Comparison of ENCODE assay signal across 8 mouse cellular contexts in the genomic region with DNA sequence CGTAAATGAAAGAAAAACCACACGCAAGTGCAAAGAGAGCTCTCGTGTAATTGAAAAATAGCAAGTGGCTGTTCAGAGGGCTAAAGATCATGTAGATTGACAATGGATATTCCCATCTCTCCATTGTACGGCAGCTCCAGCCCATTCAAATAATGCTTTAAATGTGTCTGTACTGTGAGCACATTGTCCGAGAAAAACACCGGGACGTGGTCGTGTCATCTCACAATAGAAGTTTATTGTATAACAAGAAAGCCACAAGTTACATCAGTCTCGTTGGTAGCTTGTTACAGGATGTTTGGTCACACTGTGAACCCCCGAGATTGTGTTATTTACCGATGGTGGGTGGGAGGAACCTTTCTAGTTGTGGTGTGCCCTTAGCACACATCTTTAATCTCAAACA. TPM values are rescaled to one million over a fixed set of nuclear protein-coding genes. Genes with fewer than 3 reads are reported as not detected.
A peak's percentile ranks its signal among the peaks of the same experiment; 100 is the strongest.
DNase-seq lines count a peak whose midpoint lies in the region; ATAC-seq and TF ChIP-seq lines count a peak whose summit lies in the region.

No protein-coding gene starts in this region.

- ATAC-seq in intestine, embryonic 14.5 days (replicated peaks; ENCODE audit: low FRiP score, low TSS enrichment, low read depth): no peak
- ATAC-seq in neural tube, embryonic 12.5 days (ENCODE audit: low FRiP score, low read depth): peak; percentile 11; the same call in 1 of the 2 replicates
- ATAC-seq in monocyte, adult 5-6 weeks (replicated peaks; ENCODE audit: insufficient number of reproducible peaks, low FRiP score, low TSS enrichment, poor library complexity, severe bottlenecking): no peak

- peak overlapping the region; percentile 79 for H3K9ac ChIP-seq in intestine, embryonic 14.5 days (ENCODE audit: low read length)
- peak overlapping the region; percentile 76 for H3K9ac ChIP-seq in neural tube, embryonic 12.5 days

- 13% methylated on average over 11 of the region's 11 CpGs for WGBS in intestine, embryonic 14.5 days
- WGBS in neural tube, embryonic 12.5 days: 9% methylated on average over 11 of the region's 11 CpGs

- no peak for DNase-seq in layer of hippocampus, adult 2 months (ENCODE audit: low spot score in 2 of 2)
- DNase-seq in layer of hippocampus, adult 9-10 months (ENCODE audit: low spot score): no peak
- no peak for DNase-seq in intestine, embryonic 14.5 days (ENCODE audit: low spot score)
- DNase-seq in cerebellum, adult 18-20 months: no peak
- no peak for DNase-seq in testis, postnatal 14 days (ENCODE audit: low spot score)

- H3K9me3 ChIP-seq in intestine, embryonic 14.5 days (ENCODE audit: control insufficient read depth, low read length): no peaks in the 10 kb centered on the region
- H3K9me3 ChIP-seq in neural tube, embryonic 12.5 days: no peaks in the 10 kb centered on the region

- no peaks in the 10 kb centered on the region for H3K27me3 ChIP-seq in intestine, embryonic 14.5 days (replicated peaks; ENCODE audit: control insufficient read depth, insufficient read depth, low read length)
- no peaks in the 10 kb centered on the region for H3K27me3 ChIP-seq in neural tube, embryonic 12.5 days (replicated peaks)

- H3K36me3 ChIP-seq in intestine, embryonic 14.5 days (ENCODE audit: control insufficient read depth, insufficient read depth, low read length): peaks cover 37% of the 10 kb centered on the region
- peaks cover 31% of the 10 kb centered on the region for H3K36me3 ChIP-seq in neural tube, embryonic 12.5 days

- TF ChIP-seq CTCF in layer of hippocampus, adult 2 months (conservative IDR thresholded peaks at IDR 0.05): no peak

- peaks cover 8% of the 10 kb centered on the region; the same call in 1 of the 2 replicates for H3K4me1 ChIP-seq in brown adipose tissue, adult 24 weeks (ENCODE audit: control insufficient read depth, insufficient read depth, insufficient read length, low read length)
- peaks cover 11% of the 10 kb centered on the region for H3K4me1 ChIP-seq in intestine, embryonic 14.5 days (replicated peaks; ENCODE audit: control insufficient read depth, insufficient read depth, low read length)
- peaks cover 23% of the 10 kb centered on the region for H3K4me1 ChIP-seq in neural tube, embryonic 12.5 days

- peak overlapping the region; percentile 84 for H3K4me2 ChIP-seq in intestine, embryonic 14.5 days (ENCODE audit: low read length)
- peak overlapping the region; percentile 76 for H3K4me2 ChIP-seq in neural tube, embryonic 12.5 days (replicated peaks)

- H3K27ac ChIP-seq in layer of hippocampus, adult 2 months: peak overlapping the region; percentile 94
- H3K27ac ChIP-seq in brown adipose tissue, adult 24 weeks (replicated peaks; ENCODE audit: low read depth, low read length): peak overlapping the region; percentile 20; the same call in 1 of the 2 replicates
- peak overlapping the region; percentile 87 for H3K27ac ChIP-seq in intestine, embryonic 14.5 days (ENCODE audit: low read depth)
- H3K27ac ChIP-seq in neural tube, embryonic 12.5 days: peak overlapping the region; percentile 11; the same call in 1 of the 2 replicates

- H3K4me3 ChIP-seq in layer of hippocampus, adult 2 months: peak overlapping the region; percentile 83
- H3K4me3 ChIP-seq in brown adipose tissue, adult 24 weeks (ENCODE audit: insufficient read depth, low read depth, low read length): peak overlapping the region; percentile 70
- peak overlapping the region; percentile 61 for H3K4me3 ChIP-seq in intestine, embryonic 14.5 days (ENCODE audit: low read depth, low read length)
- peak overlapping the region; percentile 60 for H3K4me3 ChIP-seq in neural tube, embryonic 12.5 days

RNA-seq across cellular contexts. Expression of a gene that starts 0.6 kb away (rescaled TPM):
- total RNA-seq in layer of hippocampus, adult 2 months (2021): 10 to 100 TPM; 27.5 to 31.3 TPM
- 28.6 and 41.0 TPM in 2 replicates for polyA plus RNA-seq in brown adipose tissue, adult 24 weeks (2012; ENCODE audit: insufficient read depth, insufficient read length, missing spikeins)
- polyA plus RNA-seq in intestine, embryonic 14.5 days (2014; fragmentation: Nextera tagmentation; extraction: Ambion mirVana): 58.7 and 64.1 TPM in 2 replicates
- 45.4 and 50.9 TPM in 2 replicates for polyA plus RNA-seq in neural tube, embryonic 12.5 days (2016; fragmentation: Nextera tagmentation; extraction: Ambion mirVana)
- 59.5 to 80.1 TPM (median 68.3 TPM) in 3 replicates for total RNA-seq in monocyte, adult 5-6 weeks (2017)

RNA-seq across cellular contexts. Expression of a gene that starts 0.9 kb away (rescaled TPM):
- 10 to 100 TPM; 17.6 to 21.3 TPM for total RNA-seq in layer of hippocampus, adult 2 months (2021)
- polyA plus RNA-seq in brown adipose tissue, adult 24 weeks (2012; ENCODE audit: insufficient read depth, insufficient read length, missing spikeins): 15.8 and 24.4 TPM in 2 replicates
- 53.1 and 55.3 TPM in 2 replicates for polyA plus RNA-seq in intestine, embryonic 14.5 days (2014; fragmentation: Nextera tagmentation; extraction: Ambion mirVana)
- polyA plus RNA-seq in neural tube, embryonic 12.5 days (2016; fragmentation: Nextera tagmentation; extraction: Ambion mirVana): 58.2 and 60.4 TPM in 2 replicates
- total RNA-seq in monocyte, adult 5-6 weeks (2017): 11.5 to 22.8 TPM (median 18.0 TPM) in 3 replicates

RNA-seq across cellular contexts. Expression of a gene that starts 22.0 kb away (rescaled TPM):
- 100 to 1,000 TPM; 104 to 159 TPM for total RNA-seq in layer of hippocampus, adult 2 months (2021)
- 51.3 and 74.0 TPM in 2 replicates for polyA plus RNA-seq in brown adipose tissue, adult 24 weeks (2012; ENCODE audit: insufficient read depth, insufficient read length, missing spikeins)
- 170 and 203 TPM in 2 replicates for polyA plus RNA-seq in intestine, embryonic 14.5 days (2014; fragmentation: Nextera tagmentation; extraction: Ambion mirVana)
- 164 and 177 TPM in 2 replicates for polyA plus RNA-seq in neural tube, embryonic 12.5 days (2016; fragmentation: Nextera tagmentation; extraction: Ambion mirVana)
- total RNA-seq in monocyte, adult 5-6 weeks (2017): 1,281 to 1,683 TPM (median 1,335 TPM) in 3 replicates

RNA-seq across cellular contexts. Expression of a gene that starts 53.2 kb away (rescaled TPM):
- 100 to 1,000 TPM; 108 to 111 TPM for total RNA-seq in layer of hippocampus, adult 2 months (2021)
- polyA plus RNA-seq in brown adipose tissue, adult 24 weeks (2012; ENCODE audit: insufficient read depth, insufficient read length, missing spikeins): 91.7 and 147 TPM in 2 replicates
- polyA plus RNA-seq in intestine, embryonic 14.5 days (2014; fragmentation: Nextera tagmentation; extraction: Ambion mirVana): 357 and 398 TPM in 2 replicates
- 422 and 442 TPM in 2 replicates for polyA plus RNA-seq in neural tube, embryonic 12.5 days (2016; fragmentation: Nextera tagmentation; extraction: Ambion mirVana)
- 164 to 180 TPM (median 178 TPM) in 3 replicates for total RNA-seq in monocyte, adult 5-6 weeks (2017)

RNA-seq across cellular contexts. Expression of a gene that starts 59.0 kb away (rescaled TPM):
- 10 to 100 TPM; 24.7 to 27.9 TPM for total RNA-seq in layer of hippocampus, adult 2 months (2021)
- 13.6 and 18.1 TPM in 2 replicates for polyA plus RNA-seq in brown adipose tissue, adult 24 weeks (2012; ENCODE audit: insufficient read depth, insufficient read length, missing spikeins)
- polyA plus RNA-seq in intestine, embryonic 14.5 days (2014; fragmentation: Nextera tagmentation; extraction: Ambion mirVana): 27.6 and 31.0 TPM in 2 replicates
- polyA plus RNA-seq in neural tube, embryonic 12.5 days (2016; fragmentation: Nextera tagmentation; extraction: Ambion mirVana): 33.1 and 38.1 TPM in 2 replicates
- total RNA-seq in monocyte, adult 5-6 weeks (2017): 15.9 to 29.6 TPM (median 23.3 TPM) in 3 replicates

Comparison
In these comparisons a context has a peak if more than half of its experiments do, and no peak if none do; other contexts are left out.
1. H3K27ac ChIP-seq: peak in every context shown above with its lines; median percentile 94 in layer of hippocampus, adult 2 months; 87 in intestine, embryonic 14.5 days; 20 in brown adipose tissue, adult 24 weeks; 11 in neural tube, embryonic 12.5 days.